Mouse (Mus musculus): ENCODE measurements around the gene Cox8a. TPM values are rescaled to one million over a fixed set of nuclear protein-coding genes. Genes with fewer than 3 reads are reported as not detected.
A peak's percentile ranks its signal among the peaks of the same experiment; 100 is the strongest.

Gene Cox8a
- polyA plus RNA-seq, 2 experiments, result 478 to 909 TPM

- TF ChIP-seq POLR2A (IDR thresholded peaks at IDR 0.05; ENCODE audit: borderline replicate concordance, extremely low read depth, insufficient read depth, insufficient read length), result no peak
- peaks cover 18% of the 10 kb centered on the region for H3K4me1 ChIP-seq (ENCODE audit: control insufficient read depth, insufficient read depth, low read length)
- H3K27ac ChIP-seq (replicated peaks; ENCODE audit: low read depth, low read length), result no peak overlapping the region
- H3K4me3 ChIP-seq (replicated peaks; ENCODE audit: low read length), result peak overlapping the region; percentile 78
- WGBS, result 69% methylated on average over 2 of the region's 2 CpGs
- H3K4me2 ChIP-seq (replicated peaks; ENCODE audit: low read depth, low read length, severe bottlenecking), result peak overlapping the region; percentile 62
- no peaks in the 10 kb centered on the region for H3K9me3 ChIP-seq (ENCODE audit: control insufficient read depth, low read length)
- ATAC-seq (ENCODE audit: low FRiP score, low read depth) (no peak), DNase-seq (ENCODE audit: low spot score) (no peak)
- H3K27me3 ChIP-seq (ENCODE audit: control insufficient read depth, insufficient read depth, low read length), result no peaks in the 10 kb centered on the region
- H3K9ac ChIP-seq (ENCODE audit: low read depth, low read length, severe bottlenecking), result peak overlapping the region; percentile 78; the same call in 1 of the 2 replicates
- peaks cover 38% of the 10 kb centered on the region for H3K36me3 ChIP-seq (ENCODE audit: control insufficient read depth, insufficient read depth, low read length)
Observed at GRCm38 (mm10) chr19:7204898-7205297, 12.5 kb downstream of the Cox8a start.

GRCm38 (mm10) chr19:7200427-7200826 lies 17.0 kb downstream of the Cox8a start:
- DNase-seq (ENCODE audit: low spot score) (no peak), ATAC-seq (ENCODE audit: low FRiP score, low read depth) (no peak)
- H3K4me3 ChIP-seq (replicated peaks; ENCODE audit: low read length), result no peak overlapping the region
- no peak overlapping the region for H3K27ac ChIP-seq (replicated peaks; ENCODE audit: low read depth, low read length)
- no peaks in the 10 kb centered on the region for H3K9me3 ChIP-seq (ENCODE audit: control insufficient read depth, low read length)
- no peaks in the 10 kb centered on the region for H3K27me3 ChIP-seq (ENCODE audit: control insufficient read depth, insufficient read depth, low read length)
- H3K36me3 ChIP-seq (ENCODE audit: control insufficient read depth, insufficient read depth, low read length), result peaks cover 67% of the 10 kb centered on the region
- H3K9ac ChIP-seq (ENCODE audit: low read depth, low read length, severe bottlenecking), result no peak overlapping the region
- H3K4me2 ChIP-seq (replicated peaks; ENCODE audit: low read depth, low read length, severe bottlenecking), result no peak overlapping the region
- peaks cover 17% of the 10 kb centered on the region for H3K4me1 ChIP-seq (ENCODE audit: control insufficient read depth, insufficient read depth, low read length)
- 65% methylated on average over 1 of the region's 1 CpGs for WGBS
- TF ChIP-seq POLR2A (IDR thresholded peaks at IDR 0.05; ENCODE audit: borderline replicate concordance, extremely low read depth, insufficient read depth, insufficient read length), result no peak

GRCm38 (mm10) chr19:7199089-7199488 lies 18.3 kb downstream of the Cox8a start:
- H3K9ac ChIP-seq (ENCODE audit: low read depth, low read length, severe bottlenecking), result no peak overlapping the region
- peaks cover 67% of the 10 kb centered on the region for H3K36me3 ChIP-seq (ENCODE audit: control insufficient read depth, insufficient read depth, low read length)
- H3K27me3 ChIP-seq (ENCODE audit: control insufficient read depth, insufficient read depth, low read length), result no peaks in the 10 kb centered on the region
- no peaks in the 10 kb centered on the region for H3K9me3 ChIP-seq (ENCODE audit: control insufficient read depth, low read length)
- WGBS, result 94% methylated on average over 13 of the region's 13 CpGs
- H3K4me3 ChIP-seq (replicated peaks; ENCODE audit: low read length), result no peak overlapping the region
- no peak for DNase-seq (ENCODE audit: low spot score)
- no peak overlapping the region for H3K27ac ChIP-seq (replicated peaks; ENCODE audit: low read depth, low read length)
- H3K4me1 ChIP-seq (ENCODE audit: control insufficient read depth, insufficient read depth, low read length), result peaks cover 8% of the 10 kb centered on the region
- TF ChIP-seq POLR2A (IDR thresholded peaks at IDR 0.05; ENCODE audit: borderline replicate concordance, extremely low read depth, insufficient read depth, insufficient read length), result no peak
- no peak overlapping the region for H3K4me2 ChIP-seq (replicated peaks; ENCODE audit: low read depth, low read length, severe bottlenecking)
- ATAC-seq (ENCODE audit: low FRiP score, low read depth), result no peak

- WGBS, result 77% methylated on average over 9 of the region's 9 CpGs
- Histone ChIP-seq H3K9me3 (ENCODE audit: control insufficient read depth, low read length) (no peaks in the 10 kb centered on the region), H3K27ac (replicated peaks; ENCODE audit: low read depth, low read length) (no peak overlapping the region), H3K27me3 (ENCODE audit: control insufficient read depth, insufficient read depth, low read length) (no peaks in the 10 kb centered on the region), H3K36me3 (ENCODE audit: control insufficient read depth, insufficient read depth, low read length) (peaks cover 51% of the 10 kb centered on the region), H3K9ac (ENCODE audit: low read depth, low read length, severe bottlenecking) (no peak overlapping the region), H3K4me3 (replicated peaks; ENCODE audit: low read length) (no peak overlapping the region), H3K4me2 (replicated peaks; ENCODE audit: low read depth, low read length, severe bottlenecking) (no peak overlapping the region), H3K4me1 (ENCODE audit: control insufficient read depth, insufficient read depth, low read length) (peaks cover 8% of the 10 kb centered on the region)
- peak; percentile 21; the same call in 1 of the 2 replicates for ATAC-seq (ENCODE audit: low FRiP score, low read depth)
- TF ChIP-seq POLR2A (IDR thresholded peaks at IDR 0.05; ENCODE audit: borderline replicate concordance, extremely low read depth, insufficient read depth, insufficient read length), result no peak
- no peak for DNase-seq (ENCODE audit: low spot score)
Observed at GRCm38 (mm10) chr19:7197445-7197844, 20.0 kb downstream of the Cox8a start.

- 6% methylated on average over 13 of the region's 17 CpGs for WGBS
- no peak overlapping the region for H3K27ac ChIP-seq (replicated peaks; ENCODE audit: low read depth, low read length)
- no peaks in the 10 kb centered on the region for H3K27me3 ChIP-seq (ENCODE audit: control insufficient read depth, insufficient read depth, low read length)
- H3K4me1 ChIP-seq (ENCODE audit: control insufficient read depth, insufficient read depth, low read length), result peaks cover 8% of the 10 kb centered on the region
- ATAC-seq (ENCODE audit: low FRiP score, low read depth) (peak; percentile 53), DNase-seq (ENCODE audit: low spot score) (no peak)
- H3K4me3 ChIP-seq (replicated peaks; ENCODE audit: low read length), result no peak overlapping the region
- H3K4me2 ChIP-seq (replicated peaks; ENCODE audit: low read depth, low read length, severe bottlenecking), result no peak overlapping the region
- H3K9ac ChIP-seq (ENCODE audit: low read depth, low read length, severe bottlenecking), result no peak overlapping the region
- peaks cover 47% of the 10 kb centered on the region for H3K36me3 ChIP-seq (ENCODE audit: control insufficient read depth, insufficient read depth, low read length)
- TF ChIP-seq POLR2A (IDR thresholded peaks at IDR 0.05; ENCODE audit: borderline replicate concordance, extremely low read depth, insufficient read depth, insufficient read length), result no peak
- no peaks in the 10 kb centered on the region for H3K9me3 ChIP-seq (ENCODE audit: control insufficient read depth, low read length)
Observed at GRCm38 (mm10) chr19:7196741-7197270, 20.6 kb downstream of the Cox8a start.
